Mouse (Mus musculus) hindbrain, embryonic 14.5 days (tissue): Measurements from ENCODE around the gene Mien1. TPM values are rescaled to one million over a fixed set of nuclear protein-coding genes. Genes with fewer than 3 reads are reported as not detected.

Source experiments
- ATAC-seq: fragments of 200-750 bp; cut with Nextera tagmentation; 2 replicates; pipeline ENCODE4 v1.8.0; 2017; ENCODE audit warnings: moderate number of reproducible peaks, mild to moderate bottlenecking, moderate TSS enrichment, moderate library complexity; ENCODE audit not compliant: low FRiP score
- DNase-seq: peaks from one replicate; pipeline ENCODE4 v3.0.0-alpha.2; 2015; ENCODE audit warnings: low spot score
- H3K27ac ChIP-seq: fragments of 300-500 bp; sonication (generic); 2 replicates; pipeline ENCODE4 v1.5.1; 2014; ENCODE audit warnings: mild to moderate bottlenecking, moderate library complexity
- H3K27me3 ChIP-seq: fragments of 300-500 bp; sonication (generic); 2 replicates; pipeline ENCODE4 v1.6.1; 2014; ENCODE audit warnings: mild to moderate bottlenecking, low read length, mixed read lengths; ENCODE audit not compliant: control insufficient read depth, insufficient read depth
- H3K36me3 ChIP-seq: fragments of 300-500 bp; sonication (generic); replicated peaks from 2 replicates; pipeline ENCODE4 v1.6.1; 2014; ENCODE audit not compliant: control insufficient read depth, insufficient read depth
- H3K4me1 ChIP-seq: fragments of 300-500 bp; sonication (generic); replicated peaks from 2 replicates; pipeline ENCODE4 v1.6.1; 2014; ENCODE audit warnings: antibody characterized with exemption, low read length, mixed read lengths; ENCODE audit not compliant: control insufficient read depth, insufficient read depth
- H3K4me2 ChIP-seq: fragments of 300-500 bp; sonication (generic); replicated peaks from 2 replicates; pipeline ENCODE4 v1.6.1; 2014; ENCODE audit warnings: mild to moderate bottlenecking, moderate library complexity
- H3K4me3 ChIP-seq: fragments of 300-500 bp; sonication (generic); replicated peaks from 2 replicates; pipeline ENCODE4 v1.5.1; 2014; ENCODE audit warnings: mild to moderate bottlenecking, low read length
- H3K9ac ChIP-seq: fragments of 300-500 bp; sonication (generic); 2 replicates; pipeline ENCODE4 v1.6.1; 2014
- H3K9me3 ChIP-seq: fragments of 300-500 bp; sonication (generic); 2 replicates; pipeline ENCODE4 v1.6.1; 2016; ENCODE audit warnings: low read length; ENCODE audit not compliant: control insufficient read depth
- WGBS: fragments of 180-500 bp; shearing (Covaris S2); extraction: QIAGEN DNeasy Blood & Tissue Kit; methylation state at CpG from one replicate; pipeline ENCODE4 v1.1.7; 2014; 5-methylcytosine and 5-hydroxymethylcytosine counted together
- polyA plus RNA-seq: library from polyadenylated mRNA; unstranded; fragments of >200 nt; fragmentation: Nextera tagmentation; extraction: Ambion mirVana; gene quantifications from 2 replicates; pipeline ENCODE4 v1.2.1, GENCODE M21; 2014

The Mien1 gene
- polyA plus RNA-seq: 242 and 256 TPM in 2 replicates

DNA sequence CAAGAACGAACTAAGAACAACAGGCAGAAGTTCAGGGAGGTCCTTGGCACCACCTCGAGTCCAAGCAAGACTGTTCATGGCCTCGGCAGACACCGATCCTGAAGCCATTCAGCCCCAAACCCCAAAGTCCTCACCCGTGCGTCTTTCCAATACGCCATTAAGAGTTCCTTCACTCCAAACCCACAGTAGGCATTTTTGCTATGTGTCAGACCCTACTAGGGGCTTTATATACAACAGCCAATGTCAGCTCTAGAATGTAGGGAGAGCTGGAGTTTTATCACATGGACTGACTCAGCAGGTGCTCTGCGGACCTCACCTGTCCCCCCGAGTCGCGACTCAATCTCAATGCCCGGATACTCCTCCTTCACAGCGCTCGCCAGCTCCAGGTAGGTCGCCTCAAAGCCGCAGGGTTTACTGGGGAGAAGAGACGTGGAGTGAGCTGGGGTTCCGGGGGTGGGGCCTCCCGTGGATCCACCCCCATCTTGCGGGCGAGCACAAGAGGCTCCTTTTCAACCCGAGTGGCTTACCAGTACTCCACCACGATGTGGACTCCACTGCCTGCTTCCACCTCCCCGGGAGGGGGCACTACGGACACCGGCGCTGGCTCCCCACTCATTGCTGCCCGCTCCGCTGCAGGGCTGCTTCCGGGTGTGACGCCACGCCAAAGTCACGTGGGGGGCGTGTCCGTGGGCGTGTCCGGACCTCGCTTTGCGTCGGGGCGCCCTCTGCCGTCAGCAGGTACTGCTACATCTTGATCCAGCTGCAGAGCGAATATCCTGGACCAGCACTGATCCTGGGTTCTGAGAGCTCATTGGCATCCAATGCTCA is at the start of gene Mien1:
Gene Mien1 (minus strand): TSS at position 661 of the 828 bp plus-strand sequence.
- Histone ChIP-seq H3K4me2 (peak within 1 kb of the TSS; percentile 85), H3K4me1 (no peaks in the 10 kb centered on the region; the same call in 1 of the 2 replicates), H3K36me3 (peaks cover 15% of the 10 kb centered on the region; the same call in 1 of the 2 replicates), H3K9me3 (no peaks in the 10 kb centered on the region), H3K27ac (peak within 1 kb of the TSS; percentile 76; the same call in 1 of the 2 replicates), H3K4me3 (peak within 1 kb of the TSS; percentile 69), H3K9ac (peak within 1 kb of the TSS; percentile 63), H3K27me3 (no peaks in the 10 kb centered on the region)
- DNase-seq: peak; percentile 97
- WGBS: 3% methylated on average over 43 of the region's 43 CpGs
- peak; percentile 89 for ATAC-seq

DNA sequence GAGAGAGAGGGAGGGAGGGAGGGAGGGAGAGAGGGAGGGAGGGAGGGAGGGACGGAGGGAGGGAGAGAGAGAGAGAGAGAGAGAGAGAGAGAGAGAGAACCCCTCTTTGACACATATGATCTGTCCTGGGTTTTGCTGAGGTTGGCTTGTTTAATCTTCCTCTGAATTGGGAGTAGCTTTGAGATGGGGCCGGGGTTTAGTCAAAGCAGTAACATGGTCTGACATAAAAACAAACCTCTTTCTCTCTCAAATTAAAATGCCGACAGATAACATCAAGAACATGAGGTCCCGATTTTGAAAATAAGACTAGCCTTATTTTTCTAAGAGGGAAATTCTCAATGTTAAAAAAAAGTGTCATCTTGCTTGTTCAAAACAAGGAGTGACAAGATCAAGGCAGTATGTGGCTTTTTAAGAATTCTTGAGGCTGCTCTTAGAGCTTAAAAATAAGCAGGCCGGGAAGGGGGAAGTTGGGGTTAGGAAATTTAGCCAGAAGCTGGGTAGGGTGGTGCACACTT is 48.8 kb upstream of the Mien1 start:
- 80% methylated on average over 5 of the region's 5 CpGs for WGBS
- Histone ChIP-seq H3K4me3 (no peak overlapping the region), H3K4me2 (no peak overlapping the region), H3K4me1 (peaks cover 5% of the 10 kb centered on the region; the same call in 1 of the 2 replicates), H3K36me3 (no peaks in the 10 kb centered on the region), H3K9me3 (no peaks in the 10 kb centered on the region), H3K9ac (no peak overlapping the region), H3K27me3 (no peaks in the 10 kb centered on the region), H3K27ac (no peak overlapping the region; the same call in 1 of the 2 replicates)
- ATAC-seq (no peak), DNase-seq (no peak)

GRCm38 (mm10) chr11:98485749-98486148 is 47.0 kb upstream of the Mien1 start:
- Histone ChIP-seq H3K9me3 (no peaks in the 10 kb centered on the region), H3K4me2 (no peak overlapping the region), H3K4me3 (no peak overlapping the region), H3K27ac (no peak overlapping the region), H3K4me1 (peaks cover 5% of the 10 kb centered on the region; the same call in 1 of the 2 replicates), H3K36me3 (no peaks in the 10 kb centered on the region), H3K9ac (no peak overlapping the region), H3K27me3 (no peaks in the 10 kb centered on the region)
- WGBS: 87% methylated on average over 2 of the region's 2 CpGs
- ATAC-seq: no peak
- no peak for DNase-seq

DNA sequence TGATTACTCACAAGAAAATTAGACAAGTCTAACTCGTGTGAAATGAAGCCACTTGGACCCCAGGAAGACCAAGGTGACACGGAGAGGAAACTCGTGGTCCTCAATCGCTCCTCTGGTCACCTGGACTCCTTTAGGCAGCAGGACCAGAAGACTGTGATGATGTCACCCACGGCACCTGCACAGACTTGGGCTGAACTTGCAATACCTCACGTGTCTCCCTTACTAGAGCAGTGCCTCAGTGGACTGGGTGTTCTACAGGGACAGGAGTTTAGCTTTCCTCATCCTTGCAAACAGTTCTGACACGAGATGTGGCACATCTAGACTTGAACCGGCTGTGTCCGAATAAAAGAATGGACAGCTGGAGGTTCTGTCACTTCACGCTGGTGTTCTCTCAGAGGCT is 43.3 kb upstream of the Mien1 start:
- ATAC-seq (no peak), DNase-seq (no peak)
- Histone ChIP-seq H3K4me1 (no peaks in the 10 kb centered on the region), H3K4me2 (no peak overlapping the region), H3K36me3 (no peaks in the 10 kb centered on the region), H3K27me3 (no peaks in the 10 kb centered on the region), H3K9me3 (no peaks in the 10 kb centered on the region), H3K9ac (no peak overlapping the region), H3K27ac (no peak overlapping the region), H3K4me3 (no peak overlapping the region)
- WGBS: 82% methylated on average over 10 of the region's 10 CpGs

GRCm38 (mm10) chr11:98481231-98481630 is 42.4 kb upstream of the Mien1 start:
- no peak overlapping the region for H3K27ac ChIP-seq

GRCm38 (mm10) chr11:98479940-98480497 is 41.2 kb upstream of the Mien1 start:
- H3K9ac ChIP-seq: no peak overlapping the region
- no peaks in the 10 kb centered on the region for H3K9me3 ChIP-seq
- ATAC-seq: no peak
- no peak overlapping the region for H3K4me2 ChIP-seq
- no peaks in the 10 kb centered on the region for H3K27me3 ChIP-seq
- 95% methylated on average over 12 of the region's 12 CpGs for WGBS
- H3K36me3 ChIP-seq: no peaks in the 10 kb centered on the region
- DNase-seq: no peak
- no peak overlapping the region for H3K27ac ChIP-seq
- no peak overlapping the region for H3K4me3 ChIP-seq
- H3K4me1 ChIP-seq: no peaks in the 10 kb centered on the region

More at GRCm38 (mm10) chr11:98481231-98481630, 42.4 kb upstream of the Mien1 start:
- H3K27me3 ChIP-seq: no peaks in the 10 kb centered on the region
- H3K4me3 ChIP-seq: no peak overlapping the region
- no peaks in the 10 kb centered on the region for H3K4me1 ChIP-seq
- no peaks in the 10 kb centered on the region for H3K9me3 ChIP-seq
- no peak for DNase-seq
- no peaks in the 10 kb centered on the region for H3K36me3 ChIP-seq
- ATAC-seq: no peak
- no peak overlapping the region for H3K4me2 ChIP-seq
- no peak overlapping the region for H3K9ac ChIP-seq
- WGBS: 77% methylated on average over 6 of the region's 6 CpGs

- no peak overlapping the region for H3K4me2 ChIP-seq
- H3K27me3 ChIP-seq: no peaks in the 10 kb centered on the region
- H3K36me3 ChIP-seq: no peaks in the 10 kb centered on the region
- no peak overlapping the region for H3K27ac ChIP-seq
- no peak for DNase-seq
- no peaks in the 10 kb centered on the region for H3K4me1 ChIP-seq
- H3K9ac ChIP-seq: no peak overlapping the region
- no peak overlapping the region for H3K4me3 ChIP-seq
- ATAC-seq: no peak
- H3K9me3 ChIP-seq: no peaks in the 10 kb centered on the region
- 89% methylated on average over 13 of the region's 13 CpGs for WGBS
These were observed 40.5 kb upstream of the Mien1 start for GRCm38 (mm10) chr11:98479026-98479939.

DNA sequence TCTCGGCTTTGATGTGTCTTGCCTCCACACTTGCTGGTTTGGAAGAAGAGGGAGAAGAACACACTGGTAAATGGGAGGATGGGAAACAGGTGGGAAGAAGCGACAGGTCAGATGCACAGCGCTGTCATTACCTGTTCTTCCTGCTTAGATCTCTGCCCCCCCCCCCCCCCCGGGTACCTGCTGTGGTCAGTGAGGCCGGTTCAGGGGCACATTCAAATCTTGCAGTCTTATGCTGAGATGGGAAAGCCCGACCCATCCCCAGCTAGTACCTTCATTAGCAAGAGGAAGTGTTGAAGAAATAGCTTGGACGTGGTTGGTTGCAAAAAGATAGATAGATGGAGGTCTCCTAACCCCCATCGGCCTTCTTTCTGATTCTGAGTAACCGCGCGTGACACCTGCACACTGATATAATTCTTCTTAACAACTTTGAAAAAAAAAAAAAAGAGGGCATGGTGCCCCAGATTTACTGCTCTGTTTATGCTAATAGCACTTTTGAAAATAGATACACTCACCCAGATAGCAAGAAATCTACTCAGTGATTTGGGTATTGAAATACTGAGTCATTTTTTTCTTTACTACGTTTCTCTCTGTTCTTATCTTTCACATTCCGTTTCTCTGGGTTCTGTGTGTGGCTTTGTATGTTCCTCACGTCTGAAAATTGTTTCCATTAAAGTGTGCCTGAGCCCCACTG is 38.4 kb upstream of the Mien1 start:
- H3K27me3 ChIP-seq: no peaks in the 10 kb centered on the region
- no peak overlapping the region for H3K4me2 ChIP-seq
- 72% methylated on average over 14 of the region's 14 CpGs for WGBS
- H3K36me3 ChIP-seq: no peaks in the 10 kb centered on the region
- no peak overlapping the region for H3K9ac ChIP-seq
- DNase-seq (no peak), ATAC-seq (no peak)
- no peaks in the 10 kb centered on the region for H3K4me1 ChIP-seq
- H3K9me3 ChIP-seq: no peaks in the 10 kb centered on the region
- H3K4me3 ChIP-seq: no peak overlapping the region
- H3K27ac ChIP-seq: no peak overlapping the region
